Mouse (Mus musculus) adrenal gland, postnatal 14 days (tissue): ENCODE data around the gene Aldh1b1. TPM values are rescaled to one million over a fixed set of nuclear protein-coding genes. Genes with fewer than 3 reads are reported as not detected.

Experiments
- DNase-seq: peaks from one replicate; pipeline ENCODE4 v3.0.0; 2021; ENCODE audit warnings: mixed read lengths
- total RNA-seq: library from RNA; stranded (reverse); gene quantifications from 2 replicates; pipeline ENCODE4 v1.2.3, GENCODE M21; 2021

Gene Aldh1b1
- total RNA-seq, 1 experiment from 2014 or later: 34.6 TPM

DNA sequence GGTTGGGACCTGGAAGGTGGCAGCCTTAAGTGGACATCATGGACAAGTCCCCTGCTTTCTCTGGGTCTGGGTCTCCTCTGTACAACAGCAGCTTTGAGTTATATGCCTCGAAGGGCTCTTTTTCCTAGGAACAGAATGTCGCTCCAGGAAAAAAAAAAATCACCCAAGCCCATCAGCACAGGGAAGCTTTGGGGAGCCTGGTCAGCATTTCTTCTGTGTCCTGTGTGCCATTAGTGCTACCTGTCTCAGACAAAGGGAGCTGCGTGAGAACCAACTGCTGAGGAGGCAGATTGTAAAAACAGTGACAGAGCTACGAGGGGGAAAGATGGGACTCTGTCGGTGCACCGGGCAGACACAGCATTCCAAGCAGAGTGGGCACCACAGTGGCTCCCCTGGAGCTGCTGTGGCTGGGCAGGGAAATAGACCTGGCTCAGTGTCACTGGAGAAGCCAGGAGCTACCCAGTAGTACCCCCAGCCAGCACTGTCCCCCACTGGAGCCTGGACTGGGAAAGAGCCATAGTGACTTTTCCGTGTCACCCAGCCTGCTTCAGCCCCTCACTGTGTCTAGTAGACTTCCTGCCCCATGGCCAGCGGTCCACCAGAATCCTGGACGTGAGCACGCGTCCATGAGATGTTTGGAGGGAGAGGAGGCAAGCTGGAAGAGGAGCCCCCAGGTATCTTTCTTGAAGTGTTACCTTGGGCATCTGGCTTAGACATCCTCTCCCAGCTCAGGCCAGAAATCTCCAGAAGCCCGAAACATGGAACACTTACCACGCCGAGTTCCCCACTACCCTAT is 26.1 kb downstream of the Aldh1b1 start:
- no peak for DNase-seq

DNA sequence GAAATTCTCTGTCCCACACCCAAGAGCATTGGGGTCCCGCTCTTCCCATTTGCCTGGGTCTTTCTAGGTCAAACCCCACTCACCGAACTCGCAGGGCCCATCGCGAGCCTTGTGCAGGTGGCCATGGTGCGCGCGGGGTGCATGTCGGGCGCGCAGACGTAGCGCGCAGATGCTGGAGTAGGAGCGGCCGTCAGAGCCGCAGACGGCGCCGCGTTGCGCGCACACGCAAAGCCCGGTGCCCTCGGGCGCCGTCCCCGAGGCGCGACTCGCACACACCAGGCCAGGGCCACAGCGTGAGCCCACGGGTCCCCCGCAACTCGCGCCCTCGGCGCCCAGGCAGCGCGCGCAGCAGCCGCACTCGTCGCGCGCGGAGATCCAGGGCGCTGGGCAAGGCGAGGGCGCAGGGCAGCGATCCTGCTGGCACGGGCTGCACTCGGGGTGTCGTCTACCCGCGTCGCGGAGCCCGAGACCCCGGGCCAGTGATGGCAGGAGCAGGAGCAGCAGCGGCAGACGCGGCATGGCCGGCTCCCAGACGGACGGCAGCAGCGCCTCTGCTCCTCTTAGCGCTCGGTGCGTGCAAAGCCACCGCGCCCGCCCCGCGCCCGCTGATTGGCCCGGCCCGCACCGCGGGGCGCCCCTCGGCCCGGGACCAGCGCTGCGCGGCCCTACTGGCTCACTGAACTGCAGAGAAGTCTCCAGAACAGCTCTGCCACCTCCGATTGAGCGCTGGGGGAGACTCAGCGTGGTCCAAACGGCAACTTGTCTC is 27.6 kb downstream of the Aldh1b1 start, which contains the start of gene Igfbpl1:
TSS of gene Igfbpl1 (minus strand) at position 649 of the 766 bp plus-strand sequence.
- no peak for DNase-seq

DNA sequence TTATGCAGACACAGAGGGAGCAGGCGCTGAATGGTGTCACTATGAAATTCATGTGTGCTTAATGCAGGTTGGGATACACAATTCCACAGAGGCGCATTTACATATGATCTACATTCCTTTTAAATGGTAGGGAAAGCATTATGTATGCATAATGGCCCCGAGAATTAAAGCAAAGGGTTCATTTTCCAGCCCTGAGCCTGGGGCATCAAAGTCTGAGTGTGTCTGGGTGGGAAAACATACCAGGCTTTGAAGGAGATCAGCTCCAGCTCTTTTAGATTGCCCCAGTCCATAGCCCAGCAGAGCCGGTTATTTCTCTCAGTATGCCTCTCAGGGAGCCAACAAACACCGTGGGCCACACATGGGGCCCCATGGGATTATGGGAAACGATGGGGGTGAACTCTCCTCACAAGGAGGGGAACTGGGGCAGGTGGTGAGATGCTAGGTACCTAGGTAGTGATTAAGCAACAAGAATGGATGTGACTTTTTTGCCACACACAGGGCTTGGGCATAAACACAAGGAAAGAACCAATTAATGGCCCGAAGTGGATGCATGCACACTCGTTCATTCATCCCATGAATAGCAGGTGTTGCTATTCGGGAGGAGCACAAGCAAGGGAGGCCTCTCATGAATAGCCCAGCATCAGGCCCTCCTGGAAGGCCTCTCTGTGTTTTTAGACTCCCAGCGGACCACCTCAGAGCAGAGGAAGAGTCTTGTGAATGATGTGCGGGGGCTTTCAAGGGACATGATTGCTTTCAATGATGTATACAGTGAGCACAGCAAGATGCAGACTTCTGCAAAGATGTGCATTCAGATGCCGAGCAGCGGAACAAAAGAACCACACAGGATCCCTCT is 31.3 kb downstream of the Aldh1b1 start:
- no peak for DNase-seq

DNA sequence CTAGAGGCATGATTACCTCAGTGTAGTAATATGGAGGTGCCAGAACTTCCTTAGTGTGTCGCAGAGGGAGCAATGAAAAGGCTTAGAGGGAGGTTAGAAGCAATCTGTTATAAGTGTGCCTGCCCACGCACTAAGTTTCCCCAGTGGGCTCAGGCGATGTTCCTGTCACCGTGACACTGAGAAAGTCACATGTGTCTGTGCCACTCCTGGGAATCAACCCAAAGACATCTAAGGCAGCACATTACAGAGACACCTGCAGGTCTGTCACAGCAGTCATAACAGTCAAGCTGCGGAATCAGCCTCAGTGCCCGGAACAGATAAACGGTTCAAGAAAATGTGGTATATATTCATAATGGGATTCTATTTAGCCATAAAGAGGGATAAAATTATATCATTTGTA is 33.2 kb downstream of the Aldh1b1 start:
- no peak for DNase-seq

DNA sequence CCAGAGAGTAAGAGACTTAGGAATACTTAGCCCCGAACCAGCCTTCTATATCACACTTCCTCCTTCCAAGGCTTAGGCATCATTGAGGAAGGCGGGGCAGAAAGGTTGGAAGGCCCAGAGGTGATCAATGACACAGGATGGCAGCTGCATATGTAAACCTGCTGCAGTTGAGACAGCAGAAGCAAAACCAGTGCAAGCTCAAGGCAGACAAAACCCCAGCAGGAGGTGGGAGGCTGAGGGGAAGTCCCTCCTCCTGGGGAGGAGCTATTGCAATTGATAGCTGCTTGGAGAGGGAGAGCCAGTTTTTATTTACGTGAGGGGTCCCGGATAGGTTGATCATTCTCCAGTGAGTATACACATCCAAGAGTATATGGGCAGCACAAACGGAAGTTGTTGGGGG is 34.6 kb downstream of the Aldh1b1 start:
- no peak for DNase-seq

DNA sequence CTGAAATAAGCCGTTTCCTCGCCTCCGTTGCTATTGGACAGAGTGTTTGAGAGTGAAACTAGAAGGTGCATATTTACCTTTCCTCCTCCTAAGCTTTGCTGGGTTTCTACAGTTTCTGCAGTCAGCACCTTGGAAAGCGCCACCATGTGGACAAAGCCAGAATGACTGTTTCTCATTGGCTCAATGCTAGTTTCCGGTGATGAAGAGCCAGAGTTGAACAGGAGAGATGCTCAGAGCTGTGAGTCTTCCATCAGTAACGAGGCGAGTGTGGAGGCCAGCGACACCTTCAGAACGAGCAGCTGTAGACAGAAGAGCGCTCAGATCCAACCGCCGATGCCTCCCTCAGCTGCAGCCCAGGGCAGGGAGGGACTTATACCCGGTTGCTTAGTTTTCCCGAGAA is 45.5 kb downstream of the Aldh1b1 start:
- peak; percentile 45 for DNase-seq

DNA sequence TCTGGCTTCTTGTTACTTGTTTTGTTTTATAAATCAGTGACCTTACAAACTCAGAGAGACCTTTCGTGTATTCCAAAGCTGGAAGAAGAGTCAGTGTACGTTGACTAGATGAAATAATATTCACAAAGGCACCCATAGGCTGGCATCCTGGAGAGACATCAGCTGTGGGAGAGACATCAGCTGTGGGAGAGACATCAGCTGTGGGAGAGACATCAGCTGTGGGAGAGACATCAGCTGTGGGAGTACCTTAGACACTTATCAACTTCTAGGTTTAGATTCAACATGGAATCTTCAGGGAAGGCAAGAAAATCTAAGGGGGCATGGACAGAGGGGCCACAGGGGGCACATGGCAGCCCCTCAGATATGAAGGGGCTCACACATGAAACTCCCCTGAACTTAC is 47.4 kb downstream of the Aldh1b1 start:
- DNase-seq: no peak

DNA sequence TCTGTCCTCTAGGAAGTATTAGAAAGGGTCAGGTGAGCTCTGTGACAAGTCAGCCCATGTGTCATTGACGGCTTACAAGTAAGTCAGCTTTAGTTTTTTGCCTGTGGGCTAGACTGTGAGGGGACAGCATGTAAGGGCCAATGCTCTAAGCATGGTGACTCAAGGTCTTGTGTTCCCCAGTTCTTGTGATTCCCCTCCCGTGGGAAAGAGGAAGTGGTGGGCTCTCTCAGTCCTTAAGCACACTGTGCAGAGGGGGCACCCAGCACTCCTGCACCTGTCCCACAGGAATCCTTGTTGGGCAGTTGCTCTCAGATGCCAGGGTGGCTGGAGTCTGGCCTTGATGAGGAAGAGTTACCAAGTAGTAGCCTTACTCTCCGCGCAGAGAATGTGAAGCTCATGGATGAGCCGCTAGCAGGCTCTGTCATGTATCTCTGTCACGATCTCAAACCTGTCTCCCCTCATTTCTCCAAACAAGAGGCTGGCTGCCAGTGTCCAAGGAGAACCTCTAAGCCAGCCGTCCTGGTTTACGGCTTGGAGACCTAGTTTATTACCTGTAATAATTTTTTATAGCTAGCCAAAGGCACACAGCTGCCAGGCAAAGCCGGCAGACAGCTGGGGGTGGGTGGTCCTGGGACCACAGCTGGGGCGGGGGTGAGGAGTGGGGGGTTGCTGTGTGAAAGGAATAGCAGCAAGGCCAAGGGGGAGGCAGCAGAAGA is 49.4 kb downstream of the Aldh1b1 start, which contains the start of gene Stra6l:
TSS of gene Stra6l (plus strand) at position 556 of the 716 bp plus-strand sequence.
- DNase-seq: no peak

DNA sequence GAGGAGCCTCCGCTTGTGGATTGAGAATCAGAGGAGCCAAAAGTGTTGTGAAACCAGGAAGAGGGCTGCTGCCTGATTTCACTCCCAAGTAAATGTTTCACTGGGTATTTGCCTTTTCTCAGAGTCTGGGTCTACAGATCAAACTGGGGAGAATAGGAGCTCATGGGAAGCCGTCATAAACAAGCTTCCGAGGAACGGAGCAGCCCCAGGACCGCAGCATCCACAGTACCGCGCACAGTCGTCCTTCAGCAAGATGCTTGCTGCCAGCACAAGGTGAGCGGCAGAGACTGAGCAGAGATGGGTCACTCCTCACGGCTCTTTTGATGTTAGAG is 50.0 kb downstream of the Aldh1b1 start:
- no peak for DNase-seq

DNA sequence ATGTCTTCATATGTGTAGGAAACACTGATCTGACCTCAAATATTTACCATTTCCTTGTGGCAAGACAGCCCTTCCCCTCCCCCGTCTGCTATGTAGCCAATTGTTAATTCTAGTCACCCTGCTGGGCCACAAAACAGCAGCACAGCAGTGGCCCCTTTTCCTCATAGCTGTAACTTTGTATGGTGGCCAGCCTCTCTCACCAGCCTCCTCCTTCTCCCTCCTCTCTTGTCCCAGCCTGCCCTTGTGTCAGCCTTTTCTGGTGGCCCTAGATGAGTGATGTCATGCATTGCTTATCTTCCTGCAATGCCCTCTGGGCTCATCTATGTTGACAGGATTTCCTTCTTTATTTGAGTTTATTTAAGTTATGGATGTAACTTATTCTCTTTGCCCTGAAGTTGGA is 50.6 kb downstream of the Aldh1b1 start:
- DNase-seq: no peak

DNA sequence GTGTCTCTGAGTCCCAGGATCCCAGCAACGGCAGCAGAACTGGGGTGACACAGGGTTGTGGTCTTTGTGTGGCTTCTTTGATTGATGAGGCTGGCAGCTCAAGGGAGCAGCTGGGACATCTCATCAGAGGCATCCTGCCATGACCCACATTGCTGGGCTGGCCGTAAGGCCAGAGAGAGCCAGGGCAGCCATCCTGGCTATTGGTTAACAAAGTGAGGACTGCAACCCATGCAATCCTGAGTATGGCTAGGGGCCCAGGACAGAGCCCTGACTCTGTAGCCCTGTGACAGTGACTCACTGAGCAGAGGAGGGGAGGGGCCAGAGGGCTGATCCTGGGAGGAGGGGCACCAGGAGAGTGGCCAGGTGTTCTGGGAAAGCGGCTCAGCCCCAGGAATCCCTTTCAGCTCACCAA is 52.8 kb downstream of the Aldh1b1 start:
- peak; percentile 76 for DNase-seq

DNA sequence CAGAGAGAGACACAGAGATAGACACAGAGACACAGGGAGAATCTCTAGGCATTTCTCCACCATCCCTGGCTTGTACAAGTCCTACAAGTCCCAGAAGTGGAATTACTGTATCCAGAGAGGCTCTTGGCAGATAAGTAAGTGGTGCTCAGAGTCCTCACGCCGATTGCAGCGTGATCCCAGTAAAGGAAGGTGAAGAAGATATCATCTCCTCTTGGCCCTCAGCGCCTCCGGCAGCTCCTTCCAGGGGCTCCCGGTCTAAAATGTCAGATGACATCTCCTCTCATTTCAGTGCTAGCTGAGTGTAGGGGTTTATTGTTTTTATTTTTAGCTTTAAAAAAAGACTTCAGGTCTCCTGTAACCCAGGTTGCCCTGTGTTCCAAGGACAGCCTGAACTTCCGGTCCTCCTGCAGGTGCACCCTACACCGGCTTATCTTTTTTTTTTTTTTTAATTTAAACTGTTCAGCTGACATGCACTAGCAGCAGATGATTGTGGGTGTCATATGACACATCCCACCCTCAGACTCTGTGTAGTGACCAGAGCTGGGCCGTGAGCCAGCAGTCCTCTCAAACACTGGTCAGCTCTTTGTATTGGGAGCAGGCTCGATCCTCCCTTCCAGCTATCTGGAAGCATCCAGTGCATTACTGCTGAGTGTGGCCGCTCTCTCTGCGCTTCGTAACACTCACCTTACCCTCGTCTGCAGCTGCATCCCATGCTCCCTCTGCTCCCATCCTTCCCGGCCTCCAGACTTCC is 54.8 kb downstream of the Aldh1b1 start:
- DNase-seq: no peak

Other genes starting within 250 kb of the Aldh1b1 start
- not detected in 2 replicates for gene Igfbpl1, start 27.9 kb downstream of the Aldh1b1 start, total RNA-seq
- 0.56 and 7.0 TPM in 2 replicates for gene Stra6l, start 49.6 kb downstream of the Aldh1b1 start, total RNA-seq
- gene Ccdc180, start 91.3 kb downstream of the Aldh1b1 start, total RNA-seq: 0.23 and 0.33 TPM in 2 replicates
- gene Tdrd7, start 166.3 kb downstream of the Aldh1b1 start, total RNA-seq: 21.3 and 23.0 TPM in 2 replicates
- 3.6 and 4.7 TPM in 2 replicates for gene Tmod1, start 239.9 kb downstream of the Aldh1b1 start, total RNA-seq